Mouse (Mus musculus) testis, adult 2 months (tissue): ENCODE results near the gene Timp3. TPM values are rescaled to one million over a fixed set of nuclear protein-coding genes. Genes with fewer than 3 reads are reported as not detected.

Experiments used
- H3K27ac ChIP-seq: fragments of 200-500 bp; 2 replicates; pipeline ENCODE4 v1.5.1; 2012; ENCODE audit warnings: low read depth, low read length; ENCODE audit not compliant: control insufficient read depth, insufficient read depth
- H3K27me3 ChIP-seq: fragments of 200-500 bp; 2 replicates; pipeline ENCODE4 v1.6.1; 2012; ENCODE audit warnings: mild to moderate bottlenecking, low read length, moderate library complexity; ENCODE audit not compliant: control insufficient read depth, insufficient read depth
- H3K36me3 ChIP-seq: fragments of 200-500 bp; 2 replicates; pipeline ENCODE4 v1.6.1; 2012; ENCODE audit warnings: mild to moderate bottlenecking, low read length; ENCODE audit not compliant: control insufficient read depth, insufficient read depth
- H3K4me1 ChIP-seq: fragments of 200-500 bp; 2 replicates; pipeline ENCODE4 v1.6.1; 2012; ENCODE audit warnings: low read length; ENCODE audit not compliant: control insufficient read depth, insufficient read depth
- H3K4me3 ChIP-seq: fragments of 200-500 bp; 2 replicates; pipeline ENCODE4 v1.5.1; 2012; ENCODE audit warnings: low read depth, mild to moderate bottlenecking, low read length, moderate library complexity, mixed read lengths; ENCODE audit not compliant: control insufficient read depth
- CTCF ChIP-seq: fragments of 200-500 bp; IDR thresholded peaks from 2 replicates; pipeline ENCODE4 v1.5.1; 2012; ENCODE audit warnings: low read depth, mild to moderate bottlenecking, inconsistent platforms, low read length, moderate library complexity; ENCODE audit not compliant: control insufficient read depth, insufficient read depth, insufficient replicate concordance
- POLR2A ChIP-seq: fragments of 200-500 bp; IDR thresholded peaks from 2 replicates; pipeline ENCODE4 v1.6.1; 2012; ENCODE audit warnings: low read depth, mild to moderate bottlenecking, inconsistent platforms, low read length, moderate library complexity; ENCODE audit not compliant: control insufficient read depth
- polyA plus RNA-seq: library from polyadenylated mRNA; depleted of rRNA; stranded (reverse); fragments of >200 nt; gene quantifications from 2 replicates; pipeline ENCODE4 v1.2.3, GENCODE M21; 2012; rRNA removed

Timp3 gene
- polyA plus RNA-seq, result 9.1 and 12.0 TPM in 2 replicates

DNA sequence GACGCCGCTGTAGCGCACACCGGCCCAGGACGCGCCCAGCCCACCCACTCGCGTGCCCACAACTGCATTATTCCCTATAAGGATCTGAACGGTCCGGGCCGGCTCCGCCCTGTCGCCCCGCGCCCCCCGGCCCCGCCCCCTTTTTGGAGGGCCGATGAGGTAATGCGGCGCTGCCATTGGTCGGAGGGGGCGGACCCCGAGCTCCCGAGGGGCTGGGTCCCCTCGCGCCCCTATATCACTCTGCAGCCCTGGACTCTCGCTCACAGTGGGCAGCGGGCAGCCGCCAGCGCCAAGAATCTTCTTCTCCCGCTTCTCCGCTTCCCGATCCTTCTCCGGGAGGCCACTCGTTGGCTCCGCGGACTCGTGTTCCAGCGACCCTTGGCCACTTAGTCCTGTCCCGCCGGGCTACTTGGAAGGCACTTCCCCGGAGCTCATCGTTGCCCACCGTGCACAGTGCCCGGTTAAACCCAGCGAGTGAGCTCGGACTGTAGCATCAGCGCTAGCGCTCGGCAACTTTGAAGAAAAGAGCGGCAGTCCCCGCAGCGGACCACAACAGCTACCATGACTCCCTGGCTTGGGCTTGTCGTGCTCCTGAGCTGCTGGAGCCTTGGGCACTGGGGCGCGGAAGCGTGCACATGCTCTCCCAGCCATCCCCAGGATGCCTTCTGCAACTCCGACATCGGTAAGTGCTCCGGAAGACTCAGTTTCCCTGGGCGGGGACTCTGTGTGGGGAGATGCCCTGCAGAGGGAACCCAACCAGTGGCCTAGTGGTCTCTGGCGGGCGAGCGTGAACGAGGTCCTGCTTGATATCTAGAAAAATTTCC lies at the start of gene Timp3:
Gene Timp3 (plus strand): TSS at position 80 of the 824 bp plus-strand sequence.
- Histone ChIP-seq H3K27me3 (no peaks in the 10 kb centered on the region), H3K4me1 (peaks cover 19% of the 10 kb centered on the region)

GRCm38 (mm10) chr10:86256221-86256620 lies 44.0 kb upstream of the Timp3 start:
- TF ChIP-seq POLR2A, result no peak
- TF ChIP-seq CTCF, result no peak
- Histone ChIP-seq H3K36me3 (no peaks in the 10 kb centered on the region), H3K4me1 (no peaks in the 10 kb centered on the region), H3K4me3 (no peak overlapping the region), H3K27me3 (no peaks in the 10 kb centered on the region), H3K27ac (no peak overlapping the region)

More for the DNA sequence above, at the start of gene Timp3:
- Histone ChIP-seq H3K27ac (peak within 1 kb of the TSS; percentile 80), H3K4me3 (peak within 1 kb of the TSS; percentile 83), H3K36me3 (no peaks in the 10 kb centered on the region)
- TF ChIP-seq CTCF (no peak), POLR2A (peak; percentile 57; the same call in 1 of the 2 replicates)

DNA sequence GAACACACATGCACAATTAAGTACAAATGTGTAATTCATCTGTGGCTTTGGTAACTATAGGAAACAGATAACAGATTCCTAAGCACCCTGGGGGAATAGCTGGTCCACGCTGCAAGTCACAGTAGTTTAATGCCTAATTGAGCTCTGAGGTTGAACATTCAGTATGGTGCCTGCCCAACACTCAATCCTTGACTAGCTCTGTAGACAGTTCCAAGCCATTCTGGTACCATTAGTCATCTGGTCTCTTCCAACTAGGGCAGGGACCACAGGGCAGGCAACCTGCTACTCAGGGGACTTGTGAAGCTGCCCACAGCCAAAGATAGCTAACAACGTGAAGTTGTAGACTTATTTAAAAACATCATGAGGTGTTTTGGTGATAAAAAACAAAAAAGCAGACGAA lies 43.1 kb upstream of the Timp3 start:
- H3K36me3 ChIP-seq, result no peaks in the 10 kb centered on the region
- no peak overlapping the region for H3K4me3 ChIP-seq
- no peak for TF ChIP-seq POLR2A
- no peak for TF ChIP-seq CTCF
- no peaks in the 10 kb centered on the region for H3K27me3 ChIP-seq
- H3K4me1 ChIP-seq, result no peaks in the 10 kb centered on the region
- no peak overlapping the region for H3K27ac ChIP-seq

- TF ChIP-seq CTCF (no peak), POLR2A (no peak)
- H3K27ac ChIP-seq, result no peak overlapping the region
- H3K36me3 ChIP-seq, result no peaks in the 10 kb centered on the region
- H3K4me3 ChIP-seq, result no peak overlapping the region
- H3K27me3 ChIP-seq, result no peaks in the 10 kb centered on the region
- H3K4me1 ChIP-seq, result no peaks in the 10 kb centered on the region
Measured at GRCm38 (mm10) chr10:86258046-86258445, 42.1 kb upstream of the Timp3 start.

DNA sequence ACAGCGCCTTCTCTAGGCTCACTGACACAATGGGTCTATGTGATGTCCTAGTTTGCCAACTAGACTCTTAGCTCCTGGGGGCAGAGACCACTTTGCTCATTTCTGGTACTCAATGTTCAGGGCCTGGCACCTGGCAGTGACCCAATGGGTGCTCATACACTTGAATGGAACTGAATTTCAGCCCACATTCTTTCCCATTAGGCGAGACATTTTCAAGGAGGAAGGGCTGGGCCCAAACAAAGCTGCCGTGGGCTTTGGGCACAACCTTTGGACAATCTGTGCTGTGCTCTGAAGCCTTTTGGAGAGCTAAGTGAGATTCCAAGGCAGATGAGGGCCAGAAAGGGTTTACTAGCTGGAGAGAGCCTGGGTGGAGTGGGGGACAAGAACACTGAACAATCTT lies 41.2 kb upstream of the Timp3 start:
- no peak for TF ChIP-seq POLR2A
- TF ChIP-seq CTCF, result no peak
- no peaks in the 10 kb centered on the region for H3K4me1 ChIP-seq
- no peak overlapping the region for H3K27ac ChIP-seq
- H3K4me3 ChIP-seq, result no peak overlapping the region
- no peaks in the 10 kb centered on the region for H3K36me3 ChIP-seq
- no peaks in the 10 kb centered on the region for H3K27me3 ChIP-seq

GRCm38 (mm10) chr10:86261725-86262124 lies 38.4 kb upstream of the Timp3 start:
- no peaks in the 10 kb centered on the region for H3K36me3 ChIP-seq
- no peak overlapping the region for H3K4me3 ChIP-seq
- H3K27ac ChIP-seq, result no peak overlapping the region
- no peaks in the 10 kb centered on the region for H3K4me1 ChIP-seq
- no peaks in the 10 kb centered on the region for H3K27me3 ChIP-seq
- TF ChIP-seq POLR2A, result no peak
- TF ChIP-seq CTCF, result no peak

GRCm38 (mm10) chr10:86264618-86265017 lies 35.6 kb upstream of the Timp3 start:
- TF ChIP-seq CTCF (no peak), POLR2A (no peak)
- Histone ChIP-seq H3K4me1 (no peaks in the 10 kb centered on the region), H3K4me3 (no peak overlapping the region), H3K36me3 (no peaks in the 10 kb centered on the region), H3K27me3 (no peaks in the 10 kb centered on the region), H3K27ac (no peak overlapping the region)
